Mouse (Mus musculus): ENCODE measurements at regions not wholly inside any gene's neighbourhood (a gene's known extent, or its start where the extent isn't known, plus 50 kb on each side); places are given as distances from the start of the nearest gene placed in this dataset.

GRCm38 (mm10) chr5:29870537-29870936, 134.8 kb upstream of the Gm5129 start:
- DNase-seq (ENCODE audit: low spot score in 2 of 2): no peak

- DNase-seq (ENCODE audit: low spot score in 2 of 2): no peak
These were observed 137.5 kb upstream of the Il6 start for GRCm38 (mm10) chr5:29875451-29875850.

GRCm38 (mm10) chr5:29887267-29887841, 125.6 kb upstream of the Il6 start:
- peak in 1 of 2 experiments; percentile 11 for DNase-seq (ENCODE audit: low spot score in 2 of 2)

- DNase-seq (ENCODE audit: low spot score in 2 of 2): no peak
These were observed 120.6 kb upstream of the Il6 start for GRCm38 (mm10) chr5:29892344-29892743.

- no peak for DNase-seq (ENCODE audit: low spot score in 2 of 2)
These were observed 120.1 kb upstream of the Il6 start for GRCm38 (mm10) chr5:29892861-29893260.

GRCm38 (mm10) chr5:29893829-29894228, 119.1 kb upstream of the Il6 start:
- DNase-seq (ENCODE audit: low spot score in 2 of 2): no peak

GRCm38 (mm10) chr5:29894606-29895595, 118.0 kb upstream of the Il6 start:
- peak in 1 of 2 experiments; percentile 8 for DNase-seq (ENCODE audit: low spot score in 2 of 2)

- no peak for DNase-seq (ENCODE audit: low spot score in 2 of 2)
These were observed 115.3 kb upstream of the Il6 start for GRCm38 (mm10) chr5:29897617-29898016.

- DNase-seq (ENCODE audit: low spot score in 2 of 2): no peak
These were observed 111.2 kb upstream of the Il6 start for GRCm38 (mm10) chr5:29901716-29902115.

GRCm38 (mm10) chr5:29920295-29920694, 92.6 kb upstream of the Il6 start:
- DNase-seq (ENCODE audit: low spot score in 2 of 2): no peak

GRCm38 (mm10) chr5:29925527-29925926, 87.4 kb upstream of the Il6 start:
- DNase-seq (ENCODE audit: low spot score in 2 of 2): no peak

- DNase-seq (ENCODE audit: low spot score in 2 of 2): no peak
These were observed 85.3 kb upstream of the Il6 start for GRCm38 (mm10) chr5:29927594-29927993.

GRCm38 (mm10) chr5:29929381-29929780, 83.5 kb upstream of the Il6 start:
- no peak for DNase-seq (ENCODE audit: low spot score in 2 of 2)

- no peak for DNase-seq (ENCODE audit: low spot score in 2 of 2)
These were observed 65.7 kb upstream of the Il6 start for GRCm38 (mm10) chr5:29947225-29947624.

GRCm38 (mm10) chr5:29948161-29948560, 64.8 kb upstream of the Il6 start:
- no peak for DNase-seq (ENCODE audit: low spot score in 2 of 2)

- DNase-seq (ENCODE audit: low spot score in 2 of 2): no peak
These were observed 62.3 kb upstream of the Il6 start for GRCm38 (mm10) chr5:29950456-29951170.

GRCm38 (mm10) chr5:29951381-29952350, 61.2 kb upstream of the Il6 start:
- no peak for DNase-seq (ENCODE audit: low spot score in 2 of 2)

Data from gastrocnemius, adult 8-10 months (tissue).